Mouse (Mus musculus) midbrain, postnatal 0 days (tissue): ENCODE measurements around the gene Zfp618. TPM values are rescaled to one million over a fixed set of nuclear protein-coding genes. Genes with fewer than 3 reads are reported as not detected.

Experiments used
- ATAC-seq: fragments of 200-750 bp; cut with Nextera tagmentation; 2 replicates; pipeline ENCODE4 v1.8.0; 2017; ENCODE audit warnings: moderate number of reproducible peaks, mild to moderate bottlenecking, moderate TSS enrichment, moderate library complexity; ENCODE audit not compliant: low FRiP score
- DNase-seq: peaks from one replicate; pipeline ENCODE4 v3.0.0-alpha.2; 2015; ENCODE audit warnings: low spot score
- H3K27ac ChIP-seq: fragments of 300-500 bp; sonication (generic); 2 replicates; pipeline ENCODE4 v1.5.1; 2014; ENCODE audit warnings: low read depth, mild to moderate bottlenecking, low read length, mixed read lengths
- H3K27me3 ChIP-seq: fragments of 300-500 bp; sonication (generic); 2 replicates; pipeline ENCODE4 v1.6.1; 2014; ENCODE audit warnings: low read length, control low read depth, mixed read lengths; ENCODE audit not compliant: insufficient read depth
- H3K36me3 ChIP-seq: fragments of 300-500 bp; sonication (generic); 2 replicates; pipeline ENCODE4 v1.6.1; 2014; ENCODE audit warnings: low read length, control low read depth, mixed read lengths; ENCODE audit not compliant: insufficient read depth
- H3K4me1 ChIP-seq: fragments of 300-500 bp; sonication (generic); 2 replicates; pipeline ENCODE4 v1.6.1; 2014; ENCODE audit warnings: mild to moderate bottlenecking, control low read depth, antibody characterized with exemption, low read length, mixed read lengths; ENCODE audit not compliant: insufficient read depth
- H3K4me2 ChIP-seq: fragments of 300-500 bp; sonication (generic); 2 replicates; pipeline ENCODE4 v1.6.1; 2014; ENCODE audit warnings: low read depth, mild to moderate bottlenecking, low read length, mixed read lengths; ENCODE audit not compliant: poor library complexity, severe bottlenecking
- H3K4me3 ChIP-seq: fragments of 300-500 bp; sonication (generic); 2 replicates; pipeline ENCODE4 v1.5.1; 2014; ENCODE audit warnings: low read depth, mild to moderate bottlenecking, low read length, moderate library complexity
- H3K9ac ChIP-seq: fragments of 300-500 bp; sonication (generic); replicated peaks from 2 replicates; pipeline ENCODE4 v1.6.1; 2014; ENCODE audit warnings: mild to moderate bottlenecking, low read length, moderate library complexity, mixed read lengths; ENCODE audit not compliant: poor library complexity, severe bottlenecking
- H3K9me3 ChIP-seq: fragments of 300-500 bp; sonication (generic); 2 replicates; pipeline ENCODE4 v1.6.1; 2016; ENCODE audit warnings: low read length, control low read depth
- CTCF ChIP-seq: IDR thresholded peaks from 2 replicates; pipeline ENCODE4 v1.5.1; 2016; ENCODE audit warnings: antibody characterized with exemption, mild to moderate bottlenecking
- WGBS: fragments of 180-500 bp; shearing (Covaris S2); extraction: QIAGEN DNeasy Blood & Tissue Kit; methylation state at CpG from one replicate; pipeline ENCODE4 v1.1.7; 2014; 5-methylcytosine and 5-hydroxymethylcytosine counted together
- polyA plus RNA-seq: library from polyadenylated mRNA; unstranded; fragments of >200 nt; fragmentation: Nextera tagmentation; extraction: Ambion mirVana; gene quantifications from 2 replicates; pipeline ENCODE4 v1.2.1, GENCODE M21; 2015
- total RNA-seq: library from RNA; depleted of rRNA; stranded (reverse); fragments of >200 nt; gene quantifications from 2 replicates; pipeline ENCODE4 v1.2.3, GENCODE M21; 2014

The Zfp618 gene
- total and polyA plus RNA-seq, 2 experiments from 2014 or later = 18.2 to 32.4 TPM

DNA sequence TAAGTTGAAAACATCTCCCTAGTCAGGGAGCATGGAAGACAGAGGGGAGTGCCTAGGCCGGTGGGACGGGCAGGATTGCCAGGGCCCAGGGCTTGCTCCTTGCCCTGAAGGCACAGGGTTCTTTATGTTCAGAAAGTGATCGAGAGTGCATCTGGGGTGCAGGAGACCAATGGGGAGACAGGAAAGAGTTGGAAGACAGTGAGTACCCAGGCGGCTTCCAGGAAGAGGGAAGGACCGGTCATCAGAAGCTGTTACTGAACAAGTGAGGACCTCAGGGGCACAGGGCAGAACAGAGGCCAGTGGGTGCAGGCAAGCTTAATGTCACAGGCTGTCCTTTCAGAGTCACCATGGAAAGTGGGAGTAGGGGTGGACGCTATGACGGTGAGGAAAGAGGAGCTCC is 192.8 kb downstream of the Zfp618 start:
- Histone ChIP-seq H3K4me3 (no peak overlapping the region), H3K4me1 (no peaks in the 10 kb centered on the region), H3K9me3 (no peaks in the 10 kb centered on the region), H3K27ac (no peak overlapping the region), H3K36me3 (no peaks in the 10 kb centered on the region), H3K4me2 (no peak overlapping the region), H3K9ac (no peak overlapping the region), H3K27me3 (no peaks in the 10 kb centered on the region)
- ATAC-seq = no peak
- WGBS = 92% methylated on average over 7 of the region's 7 CpGs
- no peak for DNase-seq
- no peak for TF ChIP-seq CTCF

DNA sequence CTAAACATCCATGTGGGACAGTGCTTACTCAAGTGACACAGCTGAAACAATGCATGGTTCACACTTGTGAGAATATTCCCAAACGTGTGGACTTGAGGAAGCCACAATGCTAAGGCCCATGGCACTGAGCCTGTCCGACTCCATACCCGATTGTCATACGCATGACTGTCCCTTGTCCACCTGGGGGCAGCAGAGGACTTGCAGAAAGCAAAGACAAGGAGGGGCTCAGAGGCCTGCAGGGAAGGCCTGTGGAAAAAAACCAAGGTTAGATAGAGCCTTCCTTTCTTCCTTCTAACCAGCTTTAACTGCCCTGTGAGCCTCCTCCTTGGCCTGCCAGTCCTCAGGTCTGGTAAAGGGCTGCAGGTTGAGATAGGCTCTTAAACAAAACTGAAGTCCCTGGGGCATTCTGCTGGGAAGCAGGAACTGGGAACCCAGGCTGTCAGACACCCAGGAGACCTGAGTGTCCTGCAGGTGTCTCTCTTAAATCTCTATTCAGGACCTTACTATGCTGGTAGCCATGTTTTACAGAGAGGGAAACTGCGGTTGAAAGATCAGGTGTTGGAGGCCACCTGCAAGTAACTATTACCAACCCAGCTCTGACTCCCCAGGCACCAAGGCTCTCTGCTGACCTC is 193.7 kb downstream of the Zfp618 start:
- peak; percentile 96 for TF ChIP-seq CTCF
- no peak overlapping the region for H3K9ac ChIP-seq

DNA sequence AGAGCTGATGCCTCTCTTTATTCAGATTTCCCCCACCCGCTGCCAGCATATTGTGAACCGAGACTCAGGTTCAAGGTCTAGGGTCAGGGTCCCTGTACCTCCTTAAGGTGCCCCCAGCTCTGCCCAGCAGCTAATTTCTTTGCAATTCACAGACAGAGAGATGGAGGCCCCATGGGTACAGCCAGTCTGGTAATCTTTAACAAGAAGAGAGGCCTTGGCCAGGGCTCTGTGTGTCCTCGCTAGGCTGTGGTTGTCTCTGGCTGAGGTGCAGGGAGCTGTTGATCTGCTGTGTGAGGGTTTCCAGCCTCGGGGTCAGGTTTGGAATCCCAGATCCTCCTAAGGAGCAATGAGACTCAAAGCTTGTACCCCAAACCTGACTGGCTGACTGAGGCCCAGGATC is 200.3 kb downstream of the Zfp618 start:
- Histone ChIP-seq H3K27ac (no peak overlapping the region), H3K4me1 (no peaks in the 10 kb centered on the region), H3K9ac (no peak overlapping the region), H3K27me3 (no peaks in the 10 kb centered on the region), H3K36me3 (no peaks in the 10 kb centered on the region), H3K4me3 (no peak overlapping the region), H3K9me3 (no peaks in the 10 kb centered on the region), H3K4me2 (no peak overlapping the region)
- no peak for TF ChIP-seq CTCF
- DNase-seq (no peak), ATAC-seq (no peak)
- WGBS = 85% methylated on average over 4 of the region's 4 CpGs

More for the DNA sequence above, 193.7 kb downstream of the Zfp618 start:
- Histone ChIP-seq H3K36me3 (no peaks in the 10 kb centered on the region), H3K4me2 (no peak overlapping the region), H3K9me3 (no peaks in the 10 kb centered on the region), H3K27ac (no peak overlapping the region), H3K4me3 (no peak overlapping the region), H3K27me3 (no peaks in the 10 kb centered on the region), H3K4me1 (no peaks in the 10 kb centered on the region)
- peak; percentile 91 for DNase-seq
- ATAC-seq = peak; percentile 85
- WGBS = 22% methylated on average over 5 of the region's 5 CpGs

DNA sequence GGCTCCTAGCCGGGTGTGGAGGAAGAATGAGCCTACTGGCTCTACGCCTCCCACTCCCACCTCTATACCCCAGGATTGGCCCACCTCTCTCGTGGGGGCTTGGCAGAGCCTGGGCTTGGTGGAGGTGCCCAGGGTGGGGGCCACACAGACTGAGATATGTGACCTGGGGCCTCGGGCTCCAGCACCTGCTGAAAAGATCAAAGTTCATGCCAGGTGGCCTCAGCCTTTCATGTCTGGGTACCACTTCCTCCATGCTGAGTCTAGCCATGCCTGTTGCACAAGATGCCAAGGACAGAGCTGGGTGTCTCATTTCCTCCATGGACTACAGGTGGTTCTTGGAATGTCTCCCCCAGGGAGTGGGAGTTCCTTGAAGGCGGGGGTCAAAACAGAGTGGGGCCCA is 200.9 kb downstream of the Zfp618 start:
- 83% methylated on average over 5 of the region's 5 CpGs for WGBS
- no peak overlapping the region for H3K4me2 ChIP-seq
- no peaks in the 10 kb centered on the region for H3K36me3 ChIP-seq
- H3K4me3 ChIP-seq = no peak overlapping the region
- ATAC-seq (no peak), DNase-seq (no peak)
- no peak overlapping the region for H3K9ac ChIP-seq
- no peak overlapping the region for H3K27ac ChIP-seq
- H3K4me1 ChIP-seq = no peaks in the 10 kb centered on the region
- no peak for TF ChIP-seq CTCF
- H3K9me3 ChIP-seq = no peaks in the 10 kb centered on the region
- no peaks in the 10 kb centered on the region for H3K27me3 ChIP-seq

DNA sequence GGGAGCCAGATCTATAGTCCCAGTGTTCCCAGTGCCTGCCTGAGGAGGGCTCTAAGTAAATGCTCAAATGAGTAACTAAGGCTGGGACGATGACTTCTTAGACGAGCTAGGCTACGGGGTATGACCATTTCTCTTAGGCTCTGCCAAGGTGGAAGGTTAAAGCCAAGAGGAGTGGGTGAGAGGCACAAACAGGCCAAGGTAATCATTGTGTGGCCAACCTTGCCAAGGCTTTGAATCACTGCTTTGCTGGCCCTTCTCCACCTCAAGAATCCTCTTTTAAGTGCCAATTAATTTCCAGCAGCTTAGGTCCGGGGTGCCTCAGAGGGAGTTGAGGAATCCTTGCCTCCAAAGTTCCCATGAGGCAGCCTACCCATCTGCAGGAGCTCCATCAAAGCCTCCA is 204.7 kb downstream of the Zfp618 start:
- no peak overlapping the region for H3K4me3 ChIP-seq
- DNase-seq = no peak
- no peaks in the 10 kb centered on the region for H3K9me3 ChIP-seq
- no peaks in the 10 kb centered on the region for H3K36me3 ChIP-seq
- H3K4me1 ChIP-seq = no peaks in the 10 kb centered on the region
- no peak overlapping the region for H3K9ac ChIP-seq
- no peak for TF ChIP-seq CTCF
- H3K27me3 ChIP-seq = no peaks in the 10 kb centered on the region
- 82% methylated on average over 4 of the region's 4 CpGs for WGBS
- no peak overlapping the region for H3K4me2 ChIP-seq
- ATAC-seq = no peak
- no peak overlapping the region for H3K27ac ChIP-seq

DNA sequence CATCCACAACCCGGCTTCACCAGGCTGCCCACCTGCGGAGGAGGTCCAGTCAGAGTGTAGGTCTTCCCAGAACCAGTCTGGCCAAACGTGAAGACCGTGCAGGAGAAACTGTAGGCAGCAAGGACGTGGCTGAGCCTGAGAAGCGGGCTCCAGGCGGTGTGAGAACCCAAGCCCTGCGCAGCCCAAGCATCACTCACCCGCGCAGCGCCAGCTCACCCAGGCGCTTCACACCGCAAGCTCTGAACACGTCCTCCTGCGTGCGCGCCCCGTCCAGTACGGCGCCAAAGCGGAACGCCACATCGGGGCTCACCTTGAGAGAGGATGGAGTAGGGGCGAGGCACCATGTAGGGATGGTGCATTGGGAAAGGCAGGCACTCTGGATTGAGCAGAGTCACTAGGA is 205.7 kb downstream of the Zfp618 start:
- no peak overlapping the region for H3K4me3 ChIP-seq
- H3K4me1 ChIP-seq = no peaks in the 10 kb centered on the region
- H3K9me3 ChIP-seq = no peaks in the 10 kb centered on the region
- H3K27me3 ChIP-seq = no peaks in the 10 kb centered on the region
- ATAC-seq (no peak), DNase-seq (no peak)
- WGBS = 48% methylated on average over 24 of the region's 24 CpGs
- H3K4me2 ChIP-seq = no peak overlapping the region
- no peak overlapping the region for H3K9ac ChIP-seq
- no peak overlapping the region for H3K27ac ChIP-seq
- no peak for TF ChIP-seq CTCF
- H3K36me3 ChIP-seq = no peaks in the 10 kb centered on the region
